Mouse (Mus musculus): ENCODE results near the gene Wdr35.
"Not testable (repeated sequence)": the region's sequence is repeated elsewhere in the genome, so short reads cannot be mapped to it uniquely, and the experiment has no call there.

Gene Wdr35

DNA sequence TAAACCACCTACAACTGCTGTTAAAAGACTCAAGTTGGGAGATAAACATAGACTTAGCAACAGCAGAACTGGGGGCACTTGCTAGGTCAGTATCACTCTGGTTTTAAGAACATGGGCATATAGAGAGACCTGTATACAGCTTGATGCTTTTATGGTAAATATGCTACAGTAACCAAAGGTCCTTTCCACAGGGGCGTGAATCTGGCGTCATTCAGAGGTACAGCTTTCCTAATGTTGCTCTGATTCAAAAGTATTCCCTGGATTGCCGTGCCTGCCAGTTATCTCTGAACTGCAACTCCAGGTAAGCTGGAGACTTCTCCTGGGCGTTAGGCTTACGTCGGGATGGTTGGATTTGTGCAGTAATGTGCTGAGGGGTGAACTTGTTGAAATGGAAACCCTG lies 34.1 kb downstream of the Wdr35 start:
- DNase-seq, result no peak

DNA sequence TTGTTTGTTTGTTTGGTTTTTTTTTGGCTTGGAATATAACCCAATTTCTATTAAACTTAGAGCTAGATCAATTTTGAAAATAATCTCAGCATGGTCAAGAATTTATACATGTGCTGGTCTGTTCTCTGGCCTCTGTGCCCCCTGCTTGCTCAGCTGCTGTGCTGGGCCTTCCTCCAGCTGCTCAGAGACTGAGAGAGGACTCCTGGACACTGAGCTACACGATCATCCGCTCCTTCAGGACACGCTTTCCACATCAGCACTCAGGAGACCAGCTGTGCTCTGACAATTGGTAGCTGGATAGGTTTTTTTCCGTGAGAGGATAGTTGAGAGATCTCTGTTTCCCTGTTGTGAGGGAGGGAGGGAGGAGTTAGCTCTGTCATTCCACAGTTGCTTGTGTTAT lies 36.6 kb downstream of the Wdr35 start:
- no peak for DNase-seq

GRCm38 (mm10) chr12:9016376-9016775 lies 42.7 kb downstream of the Wdr35 start:
- DNase-seq, result no peak

GRCm38 (mm10) chr12:9020431-9020830 lies 46.7 kb downstream of the Wdr35 start:
- DNase-seq, result no peak

DNA sequence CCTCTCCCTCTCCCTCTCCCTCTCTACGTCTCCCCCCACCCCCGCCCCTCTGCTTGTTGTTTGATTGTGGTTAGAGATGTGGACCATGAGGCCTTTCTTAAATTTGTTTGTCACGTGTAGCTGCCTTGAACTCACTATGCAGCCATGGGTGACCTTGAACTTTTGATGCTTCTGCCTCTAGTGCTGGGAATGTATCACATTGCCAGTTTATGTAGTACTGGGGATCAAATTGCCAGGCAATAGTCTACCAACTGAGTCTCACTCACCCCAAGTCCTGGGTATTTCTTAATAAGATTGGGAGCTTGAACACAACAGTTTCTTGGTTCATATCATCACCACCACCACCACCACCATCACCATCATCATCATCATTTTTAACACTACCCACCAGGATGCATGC lies 47.3 kb downstream of the Wdr35 start:
- DNase-seq, result no peak

- no peak for DNase-seq
These were observed 49.3 kb downstream of the Wdr35 start for GRCm38 (mm10) chr12:9023031-9023430.

DNA sequence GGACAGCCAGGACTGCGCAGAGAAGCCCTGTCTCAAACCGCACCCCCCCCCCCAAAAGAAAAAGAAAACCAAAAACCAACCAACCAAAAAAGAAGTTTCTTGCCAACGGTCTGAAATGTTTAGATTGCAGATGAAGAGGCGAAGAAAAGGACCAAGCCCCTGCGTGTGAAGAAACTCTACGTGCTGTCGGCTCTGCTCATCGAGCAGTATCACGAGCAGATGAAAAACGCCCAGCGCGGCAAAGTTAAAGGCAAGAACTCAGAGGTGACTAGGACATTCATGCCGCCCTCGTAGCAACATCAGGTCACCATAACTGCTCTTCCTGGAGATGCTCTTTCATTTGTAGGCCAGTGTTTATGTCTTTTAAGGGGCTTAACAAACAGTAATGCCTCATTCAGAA lies 50.4 kb downstream of the Wdr35 start:
- DNase-seq, result no peak

GRCm38 (mm10) chr12:9024736-9025135 lies 51.0 kb downstream of the Wdr35 start:
- DNase-seq, result no peak

GRCm38 (mm10) chr12:9026843-9027242 lies 53.2 kb downstream of the Wdr35 start:
- no peak for DNase-seq

DNA sequence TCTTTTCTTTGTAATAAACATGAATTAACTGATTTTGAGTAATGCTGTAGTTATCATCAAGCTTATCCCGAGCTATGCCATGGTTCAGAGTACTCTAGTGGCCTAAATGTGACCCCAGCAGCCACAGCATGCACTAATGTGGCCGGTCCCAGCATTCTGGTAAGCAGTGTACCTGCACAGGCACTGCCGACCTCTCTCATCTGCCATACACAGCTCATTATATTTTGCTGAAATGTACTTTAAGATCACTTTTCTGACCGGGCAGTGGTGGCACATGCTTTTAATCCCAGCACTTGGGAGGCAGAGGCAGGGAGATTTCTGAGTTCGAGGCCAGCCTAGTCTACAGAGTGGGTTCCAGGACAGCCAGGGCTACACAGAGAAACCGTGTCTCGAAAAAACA lies 55.1 kb downstream of the Wdr35 start:
- DNase-seq, result not testable (repeated sequence)

DNA sequence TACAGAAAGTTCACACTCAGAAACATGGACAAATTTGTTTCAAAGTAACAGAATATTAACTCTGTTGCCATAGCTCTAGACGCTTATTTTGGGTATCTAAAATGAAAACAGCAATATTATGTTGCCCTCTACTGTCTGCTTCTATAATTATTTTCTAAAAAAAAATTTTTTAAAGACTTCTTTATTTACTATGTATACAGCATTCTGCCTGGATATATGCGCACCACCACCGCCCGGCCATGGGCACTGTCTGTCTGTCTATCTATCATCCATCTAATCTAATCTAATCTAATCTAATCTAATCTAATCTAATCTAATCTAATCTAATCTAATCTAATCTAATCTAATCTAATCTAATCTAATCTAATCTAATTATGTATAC lies 55.8 kb downstream of the Wdr35 start:
- DNase-seq, result no peak

GRCm38 (mm10) chr12:9029888-9030723 lies 56.4 kb downstream of the Wdr35 start, which contains the start of gene Ttc32:
Gene Ttc32 (plus strand): TSS chr12:9029997.
- DNase-seq, result peak; percentile 94

DNA sequence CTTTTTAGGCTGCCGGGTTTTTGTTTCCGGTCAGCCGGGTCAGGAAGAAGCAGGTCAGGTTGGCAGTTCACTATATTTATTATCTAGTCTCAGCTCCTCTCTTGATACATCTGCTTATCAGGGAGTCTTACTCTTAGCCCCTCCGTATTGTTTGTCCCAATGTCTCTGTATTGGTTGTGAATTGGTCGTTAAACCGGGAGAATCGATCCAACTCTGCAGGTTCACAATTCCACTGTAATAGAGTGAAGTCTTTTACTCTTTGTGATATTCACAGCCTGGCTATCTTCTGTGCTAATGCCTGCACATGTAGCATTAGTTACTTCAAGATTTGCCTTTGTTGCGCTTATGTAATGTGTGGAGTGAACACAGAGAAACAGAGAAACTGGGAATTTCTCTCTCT lies 57.5 kb downstream of the Wdr35 start:
- no peak for DNase-seq

DNA sequence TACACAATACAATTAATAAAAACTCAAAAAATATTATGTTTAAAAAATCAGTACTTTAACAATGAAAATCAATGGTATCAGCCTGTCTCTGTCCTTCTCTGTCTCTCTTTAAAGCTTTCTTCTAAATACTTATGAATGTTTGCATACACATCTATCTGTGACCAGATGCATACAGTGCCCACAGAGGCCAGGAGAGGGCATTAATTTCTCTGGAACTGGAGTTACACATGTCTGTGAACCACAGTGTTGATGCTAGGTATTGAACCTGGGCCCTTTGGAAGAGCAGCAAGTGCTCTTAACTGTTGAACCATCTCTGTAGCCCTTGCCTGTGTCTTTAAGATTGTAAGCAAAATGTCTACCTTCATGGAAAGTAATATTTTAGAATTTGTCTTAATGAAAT lies 59.4 kb downstream of the Wdr35 start:
- no peak for DNase-seq

GRCm38 (mm10) chr12:9036409-9036808 lies 62.7 kb downstream of the Wdr35 start:
- DNase-seq, result no peak

- no peak for DNase-seq
These were observed 66.5 kb downstream of the Wdr35 start for GRCm38 (mm10) chr12:9040177-9040576.

DNA sequence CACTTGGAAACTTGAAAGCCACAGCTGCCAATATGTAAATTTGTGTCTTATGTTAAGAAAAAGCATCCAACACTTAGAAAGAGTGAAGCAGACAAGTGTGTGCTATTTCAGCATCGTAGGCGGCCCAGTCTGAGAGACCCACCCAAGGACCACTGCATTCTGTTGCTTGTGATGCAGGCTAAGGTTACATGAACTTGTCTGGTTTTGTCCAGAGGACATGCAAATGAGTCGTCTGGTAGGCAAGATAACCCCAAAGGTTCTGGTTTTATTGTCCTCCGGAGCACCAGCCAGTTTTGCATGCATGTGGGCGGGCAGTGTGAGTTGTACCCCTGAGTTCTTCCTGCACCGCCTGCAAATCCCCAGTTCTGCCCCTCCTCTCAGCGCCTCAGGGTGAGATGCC lies 67.0 kb downstream of the Wdr35 start:
- no peak for DNase-seq

GRCm38 (mm10) chr12:9042316-9042715 lies 68.6 kb downstream of the Wdr35 start:
- DNase-seq, result no peak

GRCm38 (mm10) chr12:9042759-9043158 lies 69.1 kb downstream of the Wdr35 start:
- DNase-seq, result no peak

- DNase-seq, result no peak
These were observed 71.0 kb downstream of the Wdr35 start for GRCm38 (mm10) chr12:9044666-9045065.

GRCm38 (mm10) chr12:9046674-9047073 lies 73.0 kb downstream of the Wdr35 start:
- no peak for DNase-seq

- DNase-seq, result no peak
These were observed 74.4 kb downstream of the Wdr35 start for GRCm38 (mm10) chr12:9048090-9048489.

- no peak for DNase-seq
These were observed 77.1 kb downstream of the Wdr35 start for GRCm38 (mm10) chr12:9050824-9051223.

GRCm38 (mm10) chr12:9052075-9052829 lies 78.6 kb downstream of the Wdr35 start:
- peak; percentile 77 for DNase-seq

Data from right cerebral cortex, postnatal 4 days (tissue).